Mouse (Mus musculus): ENCODE measurements around the gene Smad6.

GRCm38 (mm10) chr9:63919001-63919555 lies 102.8 kb downstream of the Smad6 start:
- TF ChIP-seq CTCF (IDR thresholded peaks at IDR 0.05; ENCODE audit: borderline replicate concordance, insufficient read depth, low read depth, low read length) (no peak), POLR2A (IDR thresholded peaks at IDR 0.05; ENCODE audit: borderline replicate concordance, insufficient read depth, low read length) (no peak)
